Mouse (Mus musculus) megakaryocyte, embryonic 14.5 days (primary cell): ENCODE measurements around the gene Hyal3.

Experiments
- FLI1 ChIP-seq: IDR thresholded peaks from 2 replicates; pipeline ENCODE4 v1.6.1; 2012; ENCODE audit warnings: low read length, inconsistent platforms, mixed read lengths
- GATA1 ChIP-seq: IDR thresholded peaks from 3 replicates; pipeline ENCODE4 v1.6.1; 2012; ENCODE audit warnings: mixed read lengths, low read length, inconsistent platforms, borderline replicate concordance

DNA sequence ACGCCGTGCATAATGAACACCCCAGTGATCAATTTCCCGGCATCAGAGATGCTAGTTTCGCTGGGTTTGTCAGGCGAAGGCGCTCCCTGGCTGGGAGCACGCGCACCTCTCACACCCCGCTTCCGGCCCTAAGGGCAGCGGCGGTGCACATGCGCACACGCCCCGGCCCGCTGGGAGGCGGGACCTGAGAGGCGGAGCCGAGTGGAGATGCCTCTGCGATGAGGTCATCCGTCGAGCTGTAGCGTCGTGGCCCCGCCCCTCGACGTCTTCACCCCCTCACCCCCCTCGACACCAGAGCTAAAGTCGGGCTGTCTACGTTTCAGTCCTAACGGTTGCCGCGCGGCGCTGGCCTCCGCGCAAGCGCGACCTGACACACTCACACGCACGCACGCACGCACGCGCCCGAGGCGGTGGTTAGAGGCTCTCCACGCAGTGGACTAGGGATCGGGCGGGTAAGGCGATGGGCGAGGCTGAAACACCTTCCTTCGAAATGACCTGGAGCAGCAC lies 26.2 kb upstream of the Hyal3 start:
- no peak for TF ChIP-seq GATA1
- TF ChIP-seq FLI1: peak; percentile 13; the same call in 1 of the 2 replicates
